Mouse (Mus musculus) embryo, embryonic 10.5 days (tissue): ENCODE results near the gene Retnla.
"Not testable (repeated sequence)": the region's sequence is repeated elsewhere in the genome, so short reads cannot be mapped to it uniquely, and the experiment has no call there.

Source experiments
- DNase-seq: peaks from one replicate; pipeline ENCODE4 v3.0.0-alpha.2; 2015; ENCODE audit warnings: low spot score

Gene Retnla

DNA sequence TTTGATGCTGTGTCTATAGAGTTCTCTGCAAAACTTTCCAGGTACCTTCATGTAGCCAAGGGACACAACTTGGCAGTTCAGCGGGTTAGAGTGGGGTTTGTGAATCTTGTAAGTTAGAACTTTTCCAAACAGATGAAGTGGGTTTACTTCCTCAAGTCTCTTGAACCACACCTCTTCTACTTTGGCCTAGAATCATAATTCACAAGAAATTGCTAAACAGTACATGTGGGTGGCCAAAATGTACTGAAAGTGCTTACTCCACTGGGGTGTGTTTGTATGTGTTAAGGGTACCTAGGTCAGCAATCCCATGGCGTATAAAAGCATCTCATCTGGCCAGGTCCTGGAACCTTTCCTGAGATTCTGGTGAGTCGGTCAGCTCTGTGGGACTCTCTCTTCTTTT lies at the start of gene Retnla:
Gene Retnla, plus strand, starts transcription at position 286 of the 400 bp plus-strand sequence.
- DNase-seq, result no peak

DNA sequence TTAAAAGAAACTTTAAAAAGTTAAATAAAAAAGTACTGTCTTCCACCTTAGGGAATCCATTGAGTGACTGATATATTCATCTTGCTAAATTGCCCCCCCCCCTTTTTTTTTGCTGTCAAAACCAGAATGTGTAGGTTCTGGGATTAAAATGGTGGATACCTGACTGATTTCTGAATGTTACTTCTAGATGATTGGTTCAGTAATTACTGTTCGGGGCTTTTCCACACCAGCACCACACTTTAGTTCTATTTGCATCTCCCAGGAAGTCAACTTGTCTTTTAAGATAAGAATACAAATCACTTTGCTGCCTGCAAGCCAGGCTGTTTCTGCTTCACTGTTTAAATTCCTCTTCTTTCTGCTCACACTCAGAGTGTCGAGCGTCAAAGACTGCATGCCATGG lies 44.1 kb upstream of the Retnla start:
- no peak for DNase-seq

DNA sequence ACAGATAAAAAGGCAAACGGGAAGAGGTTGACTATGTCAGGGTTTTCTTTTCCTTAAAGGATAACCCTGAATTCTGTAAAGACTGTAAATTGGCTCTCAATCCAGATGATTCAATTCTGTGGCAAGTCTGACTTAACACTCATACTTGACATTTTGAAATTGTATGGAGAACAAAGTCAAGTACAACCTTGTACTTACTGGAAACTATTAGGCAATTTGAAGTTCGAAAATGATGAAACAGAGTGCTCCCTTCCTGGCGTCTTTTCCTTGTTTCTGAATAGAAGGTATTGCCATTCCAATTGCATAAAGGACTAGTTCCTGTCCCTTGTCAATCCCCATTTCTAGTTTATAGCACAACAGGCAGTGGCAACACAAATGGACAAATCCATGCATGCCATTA lies 42.9 kb upstream of the Retnla start:
- DNase-seq, result no peak

DNA sequence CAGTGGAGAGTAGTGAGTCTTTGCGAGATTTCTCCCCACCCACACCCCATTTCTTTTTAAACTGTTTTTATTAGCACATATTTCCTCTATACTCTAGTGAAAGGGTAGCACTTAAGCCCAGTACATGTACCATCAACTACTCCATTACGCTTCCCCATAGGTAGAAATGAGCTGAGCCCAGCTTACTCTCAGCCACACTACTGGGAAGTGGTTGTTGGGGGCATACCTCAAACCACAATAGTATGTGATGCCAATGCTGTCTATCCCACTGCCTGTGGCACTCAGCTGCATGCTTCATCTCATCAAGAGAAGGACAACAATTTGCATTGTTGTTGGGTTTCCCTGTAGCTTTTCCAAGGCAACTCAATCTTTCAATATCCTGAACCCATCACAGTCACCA lies 41.4 kb upstream of the Retnla start:
- DNase-seq, result no peak

DNA sequence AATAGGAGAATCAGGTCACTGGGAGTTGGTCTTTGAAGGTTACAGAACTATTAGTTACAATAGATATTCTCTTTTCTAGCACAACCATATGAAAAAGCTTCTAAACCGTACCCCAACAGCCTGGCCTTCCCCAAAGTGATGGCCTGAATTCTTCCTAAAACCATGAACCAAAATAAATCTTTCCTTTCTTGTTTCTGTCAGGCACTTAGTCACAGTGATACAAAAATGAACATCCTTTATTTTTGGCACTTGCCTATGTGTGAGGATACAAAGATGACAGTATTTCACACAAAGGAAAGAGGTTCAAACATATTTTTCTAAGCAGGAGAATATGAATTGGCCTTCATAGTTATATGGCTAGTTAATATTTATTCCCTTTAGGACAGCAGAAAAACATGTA lies 36.9 kb upstream of the Retnla start:
- no peak for DNase-seq

DNA sequence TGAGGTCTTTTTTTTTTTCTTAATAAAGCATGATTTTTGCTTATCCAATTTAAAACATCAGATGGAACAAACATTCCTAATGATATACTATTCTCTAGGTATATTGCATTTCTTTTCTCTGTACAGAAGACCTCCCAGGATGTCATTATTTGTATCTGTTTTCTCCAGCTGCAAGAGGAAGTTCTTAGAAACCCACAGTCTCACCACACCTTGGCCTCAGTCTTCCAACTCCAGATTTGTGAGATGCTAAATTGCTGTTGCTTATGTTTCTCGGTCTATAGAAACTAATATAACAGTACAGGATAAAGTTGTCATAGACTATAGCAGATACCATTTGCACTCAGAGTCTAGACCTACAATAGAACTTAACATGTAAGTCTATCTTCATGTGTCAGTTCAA lies 35.8 kb upstream of the Retnla start:
- no peak for DNase-seq

DNA sequence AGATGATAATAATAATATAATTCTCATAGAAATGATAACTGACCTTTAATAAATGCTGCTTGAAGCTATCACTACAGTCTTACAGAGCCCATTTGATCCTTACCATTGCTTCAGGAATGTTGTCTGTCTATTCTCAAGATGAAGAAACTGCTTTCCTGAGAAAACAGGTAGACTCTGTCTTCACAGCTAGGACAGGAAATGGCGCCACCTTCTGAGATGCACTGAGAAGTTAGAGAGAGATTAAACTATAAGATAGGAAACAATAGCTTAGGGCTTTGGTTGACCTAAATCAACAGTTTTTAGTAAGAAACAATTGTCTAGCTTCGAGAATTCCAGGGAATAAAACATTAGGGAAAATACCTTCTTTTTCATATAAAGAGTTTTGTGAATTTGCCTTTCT lies 33.0 kb upstream of the Retnla start:
- DNase-seq, result peak; percentile 14

DNA sequence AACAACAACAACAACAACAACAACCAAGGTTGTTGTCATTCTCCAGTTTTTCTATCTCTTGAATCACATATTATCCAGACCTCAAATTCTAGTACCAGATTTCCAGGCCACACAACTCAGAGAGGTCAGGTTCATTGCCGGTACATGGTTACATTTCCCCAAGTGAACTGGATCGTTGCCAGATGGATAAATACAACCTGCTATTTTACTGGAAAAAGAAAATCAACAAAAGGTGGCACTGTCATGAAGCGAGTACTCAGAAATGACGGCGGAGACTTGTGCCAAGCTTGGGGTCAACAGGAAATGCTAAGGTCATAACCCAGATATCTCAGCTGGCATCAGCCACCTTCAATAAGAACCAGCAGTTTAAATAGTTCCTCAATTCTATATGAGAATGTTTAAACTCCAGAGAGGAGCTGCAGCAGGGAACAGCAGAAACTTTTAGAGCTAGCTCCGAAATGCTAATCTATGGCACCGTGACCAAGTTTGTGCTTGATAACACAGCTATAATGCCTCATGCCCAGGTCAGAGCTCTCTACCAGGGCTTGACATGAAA lies 30.4 kb upstream of the Retnla start:
- no peak for DNase-seq

DNA sequence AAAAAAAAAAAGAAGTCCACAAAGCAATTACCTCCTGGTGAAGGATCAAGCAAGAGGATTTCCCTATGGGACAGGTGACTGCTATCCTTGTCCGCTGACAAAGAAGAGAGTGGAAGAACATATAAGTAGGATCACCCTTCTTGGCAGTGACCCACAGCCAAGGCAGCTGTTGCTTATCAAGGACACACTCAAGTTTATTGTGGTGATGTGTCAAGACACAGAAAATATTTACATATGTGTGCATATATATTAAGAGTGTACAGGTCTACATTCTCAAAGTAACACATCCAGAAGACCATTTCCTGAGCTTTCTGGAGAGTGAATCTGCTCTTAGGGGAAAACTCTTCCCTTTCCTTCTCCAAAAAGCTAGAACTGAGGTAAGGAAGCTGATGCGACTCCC lies 25.7 kb upstream of the Retnla start, which contains the start of gene Retnlb:
Gene Retnlb, plus strand, starts transcription at position 162 of the 400 bp plus-strand sequence.
- DNase-seq, result no peak

DNA sequence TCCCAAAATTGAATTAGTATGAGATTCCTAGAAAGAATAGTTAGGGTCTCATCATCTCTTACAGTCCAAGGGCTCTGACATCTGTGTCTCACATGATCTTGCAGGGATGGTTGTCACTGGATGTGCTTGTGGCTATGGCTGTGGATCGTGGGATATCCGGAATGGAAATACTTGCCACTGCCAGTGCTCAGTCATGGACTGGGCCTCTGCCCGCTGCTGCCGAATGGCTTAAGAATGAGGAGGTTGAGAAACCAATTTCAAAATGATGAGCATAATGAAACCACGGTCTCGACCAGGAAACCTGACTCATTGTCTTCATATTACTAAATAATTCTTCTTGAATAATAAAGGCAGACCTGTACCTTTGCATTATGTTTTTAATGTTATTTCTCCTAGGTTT lies 23.8 kb upstream of the Retnla start:
- no peak for DNase-seq

DNA sequence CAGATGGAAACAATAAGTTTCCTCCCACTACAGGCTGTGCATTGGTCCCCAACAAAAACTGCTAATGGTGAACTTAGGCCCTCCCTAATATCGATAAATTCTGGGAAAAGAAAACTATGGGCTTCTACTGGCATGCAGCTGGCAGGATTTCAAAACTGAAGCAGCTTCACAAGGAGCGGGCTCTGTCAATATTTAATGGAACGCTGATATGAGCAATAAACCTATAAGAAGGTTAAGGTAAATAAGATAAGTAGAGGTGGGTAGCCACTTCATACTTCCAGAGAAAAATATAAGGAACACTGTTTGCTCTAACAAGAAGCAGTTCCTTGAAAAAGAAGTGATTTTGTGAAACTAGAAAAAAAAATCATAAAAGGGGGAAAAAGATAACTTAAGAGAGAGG lies 15.9 kb upstream of the Retnla start:
- DNase-seq, result no peak

DNA sequence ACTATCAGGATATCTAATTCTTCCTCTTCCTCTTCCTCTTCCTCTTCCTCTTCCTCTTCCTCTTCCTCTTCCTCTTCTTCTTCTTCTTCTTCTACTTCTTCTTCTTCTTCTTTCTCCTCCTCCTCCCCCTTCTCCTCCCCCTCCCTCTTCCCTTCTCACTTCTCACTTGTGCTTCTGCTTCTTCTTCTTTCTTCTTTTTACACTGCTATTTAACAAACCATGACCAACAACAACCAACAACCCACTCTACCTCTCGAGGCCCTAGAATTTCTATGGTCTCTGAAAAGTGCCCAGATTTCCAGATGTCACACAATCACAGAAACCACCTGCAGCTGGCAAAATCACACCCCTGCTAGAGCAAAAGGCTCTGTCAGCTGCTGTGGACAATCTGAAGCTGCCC lies 14.7 kb upstream of the Retnla start:
- no peak for DNase-seq

DNA sequence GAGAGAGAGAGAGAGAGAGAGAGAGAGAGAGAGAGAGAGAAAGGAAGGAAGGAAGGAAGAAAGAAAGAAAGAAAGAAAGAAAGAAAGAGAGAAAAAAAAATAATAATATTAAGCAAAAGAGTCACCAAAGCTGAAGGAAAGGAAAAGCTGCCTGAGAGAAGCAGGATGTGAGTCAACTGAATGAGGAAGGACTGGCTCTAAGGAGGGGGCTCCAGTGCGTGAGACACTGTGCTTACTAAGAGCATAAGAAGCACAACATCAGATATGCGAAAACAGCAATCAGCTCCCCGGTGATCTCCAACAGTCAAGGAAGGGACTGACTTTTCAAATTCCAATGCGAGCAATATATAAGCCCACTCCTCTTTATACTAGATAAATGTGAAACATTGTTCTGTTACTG lies 13.3 kb upstream of the Retnla start:
- DNase-seq, result no peak

DNA sequence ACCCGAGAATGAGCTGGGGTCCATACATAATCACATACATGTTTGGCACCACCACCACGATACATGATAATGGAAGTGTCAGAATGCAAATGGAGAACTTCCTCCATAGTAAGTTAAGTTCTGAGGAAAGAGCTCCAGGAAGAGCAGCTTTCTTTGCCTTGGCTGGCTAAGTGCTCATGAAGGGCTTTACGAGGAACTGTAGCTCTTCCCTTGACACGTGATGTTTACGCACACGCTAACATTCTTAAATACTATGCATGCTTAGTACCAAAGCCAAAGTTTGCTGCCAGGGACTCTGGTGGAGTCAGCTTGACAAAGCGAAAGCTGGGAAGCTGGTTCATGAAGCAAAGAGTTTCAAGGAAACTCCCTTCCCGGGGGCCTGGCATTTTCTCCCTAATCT lies 10.3 kb upstream of the Retnla start:
- no peak for DNase-seq

DNA sequence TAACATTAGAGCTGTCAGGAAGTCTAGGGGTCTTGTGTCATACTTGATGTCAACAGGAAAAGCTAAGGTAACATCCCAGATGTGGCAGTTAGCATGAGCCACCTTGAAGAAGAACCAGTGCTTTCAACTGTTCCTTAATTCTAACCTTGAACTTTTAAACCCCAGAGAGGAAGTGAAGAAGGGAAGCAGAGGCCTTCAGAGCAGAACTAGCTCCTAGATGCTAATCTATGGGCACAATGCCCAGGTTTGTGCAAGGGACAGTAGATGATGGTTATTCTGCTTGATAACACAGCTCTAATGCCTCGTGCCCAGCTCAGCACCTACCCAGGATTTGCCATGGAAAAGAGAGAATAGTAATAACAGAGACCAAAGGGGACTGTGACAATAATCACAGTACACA lies 8.7 kb upstream of the Retnla start:
- DNase-seq, result not testable (repeated sequence)

DNA sequence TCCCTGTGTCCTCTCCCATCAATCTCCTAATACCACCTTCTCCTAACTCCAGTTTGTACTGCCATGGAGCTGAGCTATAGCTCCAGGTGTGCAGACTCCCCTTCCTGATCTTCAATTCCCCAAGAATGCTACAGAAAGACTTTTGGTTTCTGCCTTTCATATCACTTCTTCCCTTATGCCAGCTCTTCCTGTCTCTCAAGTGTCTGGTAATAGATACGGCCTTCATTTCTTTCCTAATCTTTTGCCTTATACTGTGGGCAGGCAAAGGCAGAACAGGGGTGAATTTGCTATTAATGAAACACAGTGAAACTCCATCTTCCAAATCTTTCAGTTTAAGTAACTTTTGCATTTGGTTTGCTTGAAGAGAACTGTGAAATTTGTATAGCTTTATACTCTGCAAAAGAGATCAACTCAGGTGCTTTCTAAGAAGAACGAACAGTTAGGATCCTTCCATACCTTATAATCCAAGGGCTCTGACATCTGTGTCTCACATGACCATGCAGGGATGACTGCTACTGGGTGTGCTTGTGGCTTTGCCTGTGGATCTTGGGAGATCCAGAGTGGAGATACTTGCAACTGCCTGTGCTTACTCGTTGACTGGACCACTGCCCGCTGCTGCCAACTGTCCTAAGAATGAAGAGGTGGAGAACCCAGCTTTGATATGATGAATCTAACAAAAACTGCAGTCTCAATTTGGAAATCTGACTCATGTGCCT lies 1.5 kb downstream of the Retnla start:
- no peak for DNase-seq

DNA sequence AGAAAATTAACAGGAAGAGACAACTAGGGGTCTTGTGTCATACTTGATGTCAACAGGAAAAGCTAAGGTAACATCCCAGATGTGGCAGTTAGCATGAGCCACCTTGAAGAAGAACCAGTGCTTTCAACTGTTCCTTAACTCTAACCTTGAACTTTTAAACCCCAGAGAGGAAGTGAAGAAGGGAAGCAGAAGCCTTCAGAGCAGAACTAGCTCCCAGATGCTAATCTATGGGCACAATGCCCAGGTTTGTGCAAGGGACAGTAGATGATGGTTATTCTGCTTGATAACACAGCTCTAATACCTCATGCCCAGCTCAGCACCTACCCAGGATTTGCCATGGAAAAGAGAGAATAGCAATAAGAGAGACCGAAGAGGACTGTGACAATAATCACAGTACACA lies 22.7 kb downstream of the Retnla start:
- not testable (repeated sequence) for DNase-seq

DNA sequence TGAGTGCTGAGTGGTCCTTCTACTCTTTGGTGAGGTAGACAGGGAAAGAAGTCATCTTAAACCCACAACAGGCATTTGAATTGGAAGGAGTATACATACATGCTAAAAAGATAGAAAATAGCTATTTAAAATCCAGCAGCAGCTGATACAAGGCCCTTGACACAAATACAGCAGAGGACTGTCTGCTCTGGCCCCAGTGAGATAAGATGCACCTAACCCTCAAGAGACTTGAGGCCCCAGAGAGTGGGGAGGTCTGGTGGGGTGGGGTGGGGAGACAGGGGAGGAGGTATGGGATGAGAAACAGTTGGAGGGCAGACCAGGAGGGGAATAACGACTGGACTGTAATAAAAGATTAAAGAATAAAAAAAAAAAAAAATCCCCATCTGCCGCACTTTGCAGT lies 25.3 kb downstream of the Retnla start:
- no peak for DNase-seq

DNA sequence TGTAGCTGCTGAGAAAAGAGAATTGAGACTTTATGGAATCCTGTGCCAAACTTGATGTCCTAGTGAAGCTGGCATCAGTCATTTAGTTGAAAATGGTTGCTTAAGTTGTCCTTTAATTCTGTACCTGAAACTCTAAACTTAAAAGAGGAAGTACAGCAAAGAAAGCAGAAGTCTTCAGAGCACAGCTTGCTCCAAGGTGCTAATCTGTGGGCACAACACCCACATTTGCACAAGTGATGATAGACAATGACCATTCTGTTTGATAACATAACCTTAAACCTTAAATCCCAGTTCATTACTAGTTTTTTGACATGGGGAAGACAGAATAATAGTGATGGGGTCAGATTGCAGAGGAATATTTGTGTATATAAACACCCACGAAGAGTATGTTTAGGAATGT lies 26.3 kb downstream of the Retnla start:
- DNase-seq, result no peak

DNA sequence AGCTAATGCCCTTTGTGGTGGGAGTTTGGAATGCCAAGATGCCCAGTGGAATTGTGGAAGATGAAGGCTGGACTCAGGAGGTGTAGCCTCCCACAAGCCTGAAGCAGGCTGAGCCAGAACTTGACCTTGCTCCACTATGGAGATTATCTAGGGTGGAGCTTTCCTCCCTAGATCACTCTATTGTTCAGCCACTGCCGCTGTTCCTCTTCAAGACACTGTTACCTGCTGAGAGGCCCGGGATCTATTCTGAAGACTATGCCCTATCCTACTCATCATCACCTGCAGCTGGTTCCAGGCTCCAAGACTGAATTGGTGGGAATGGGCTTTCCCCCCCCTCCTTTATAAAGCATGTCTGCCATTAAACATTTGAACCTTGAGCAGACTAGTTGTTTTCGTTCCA lies 27.3 kb downstream of the Retnla start:
- no peak for DNase-seq

DNA sequence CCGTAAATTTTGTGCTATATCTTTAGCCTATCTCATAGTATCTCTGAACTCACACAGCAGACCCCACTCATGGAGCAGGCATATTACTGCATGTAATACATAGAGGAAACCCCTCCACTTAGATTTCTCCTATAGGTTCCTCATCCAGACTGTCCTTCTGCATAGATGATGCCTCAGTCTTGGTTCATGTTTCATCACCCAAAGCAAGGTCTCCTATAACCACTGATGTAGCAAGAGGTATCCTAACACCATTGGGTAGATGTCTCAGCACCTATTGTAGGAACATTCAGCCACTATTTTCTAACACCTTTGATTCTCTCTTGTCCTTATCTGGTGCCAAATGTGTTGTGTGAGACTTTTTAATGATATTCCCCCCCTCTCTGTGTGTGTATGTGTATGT lies 29.4 kb downstream of the Retnla start:
- no peak for DNase-seq

DNA sequence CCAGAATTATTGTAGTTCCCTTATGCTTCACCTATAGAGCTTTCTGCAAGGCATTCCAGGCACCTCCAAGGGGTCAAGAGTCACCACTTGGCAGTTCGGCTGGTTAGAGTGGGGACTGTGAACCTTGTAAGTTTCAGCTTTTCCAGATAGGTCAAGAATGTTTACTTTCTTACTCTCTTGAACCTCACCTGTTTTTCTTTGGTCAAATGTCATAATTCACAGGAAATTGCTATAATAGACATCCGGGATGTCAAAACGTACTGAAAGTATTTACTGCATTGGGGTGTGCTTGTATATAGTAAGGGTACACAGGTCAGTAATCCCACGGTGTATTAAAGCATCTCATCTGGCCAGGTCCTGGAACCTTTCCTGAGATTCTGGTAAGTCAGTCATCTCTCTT lies 30.0 kb downstream of the Retnla start, which contains the start of gene Retnlg:
Gene Retnlg, plus strand, starts transcription at position 301 of the 400 bp plus-strand sequence.
- DNase-seq, result no peak

DNA sequence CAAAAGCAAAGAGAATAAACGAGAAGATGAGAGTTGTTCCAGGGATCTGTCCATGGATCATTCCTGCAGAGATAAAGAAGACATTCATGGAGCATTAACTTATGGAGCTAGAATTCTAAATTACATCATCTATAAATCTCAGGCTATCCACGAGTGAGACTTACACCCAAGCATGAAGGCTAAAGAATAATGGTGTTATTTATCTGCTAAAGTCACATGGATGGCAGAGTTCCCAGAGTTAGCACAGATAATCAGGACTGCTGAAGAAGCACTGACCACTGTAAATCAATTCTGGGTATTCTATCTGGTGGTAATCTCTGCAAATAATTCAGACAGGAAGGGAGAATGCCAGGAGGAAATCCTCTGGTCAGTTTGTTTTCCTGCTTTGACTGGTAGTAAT lies 48.4 kb downstream of the Retnla start:
- no peak for DNase-seq
